Mouse (Mus musculus): ENCODE results near the gene Podn. TPM values are rescaled to one million over a fixed set of nuclear protein-coding genes. Genes with fewer than 3 reads are reported as not detected.
A peak's percentile ranks its signal among the peaks of the same experiment; 100 is the strongest.
"Not testable (repeated sequence)": the region's sequence is repeated elsewhere in the genome, so short reads cannot be mapped to it uniquely, and the experiment has no call there.

The Podn gene
- polyA plus RNA-seq (2015; fragmentation: Nextera tagmentation; extraction: Ambion mirVana) = 1.1 and 1.3 TPM in 2 replicates

DNA sequence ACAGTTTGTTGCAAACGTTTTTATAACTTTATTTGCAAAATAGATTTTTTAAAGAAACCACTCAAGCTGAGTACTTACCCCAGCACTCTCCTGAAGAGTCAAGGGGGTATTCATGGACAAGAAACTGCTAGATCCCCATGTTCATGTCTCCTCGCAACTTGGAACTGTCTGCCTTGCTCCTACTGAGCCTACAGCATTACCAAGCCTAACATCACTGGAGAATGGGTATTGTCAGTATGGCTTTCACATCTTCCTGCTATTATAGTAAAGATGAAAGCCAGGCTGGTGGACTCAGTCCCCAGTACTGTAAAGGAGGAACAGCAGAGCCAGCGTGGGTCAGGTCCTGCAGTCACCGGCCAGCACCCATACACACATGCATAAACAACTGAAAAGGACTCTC is at the start of gene Podn:
Gene Podn (minus strand): TSS at position 101 of the 400 bp plus-strand sequence.
- no peaks in the 10 kb centered on the region for H3K9me3 ChIP-seq
- peaks cover 6% of the 10 kb centered on the region; the same call in 1 of the 2 replicates for H3K36me3 ChIP-seq
- no peak within 1 kb of the TSS for H3K4me3 ChIP-seq
- WGBS = 84% methylated on average over 4 of the region's 4 CpGs
- no peak within 1 kb of the TSS for H3K9ac ChIP-seq
- no peaks in the 10 kb centered on the region for H3K4me1 ChIP-seq
- H3K27me3 ChIP-seq = no peaks in the 10 kb centered on the region
- no peak within 1 kb of the TSS for H3K27ac ChIP-seq
- ATAC-seq (ENCODE audit: borderline replicate concordance, extremely low read depth, low FRiP score, low TSS enrichment) = no peak
- no peak within 1 kb of the TSS for H3K4me2 ChIP-seq

DNA sequence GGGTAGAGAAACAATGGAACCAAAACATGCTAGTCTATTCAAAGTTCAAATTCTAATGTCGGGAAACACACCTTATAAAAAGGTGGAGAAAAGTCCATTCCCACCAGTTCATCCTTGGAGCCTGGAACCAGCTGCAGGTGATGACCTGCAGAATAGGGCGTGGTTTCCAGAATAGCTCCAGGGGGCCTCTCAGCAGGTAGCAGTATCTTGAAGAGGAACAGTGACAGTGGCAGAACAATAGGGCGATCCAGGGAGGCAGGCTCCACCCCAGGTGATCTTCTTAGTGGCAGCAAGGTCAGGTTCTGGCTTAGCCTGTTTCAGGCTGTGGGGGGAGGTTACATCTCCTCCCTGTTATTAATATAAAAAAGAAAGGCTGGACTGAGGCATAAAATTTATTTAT is 49.3 kb upstream of the Podn start:
- not testable (repeated sequence) for H3K4me2 ChIP-seq; H3K27ac ChIP-seq; H3K4me1 ChIP-seq; H3K9me3 ChIP-seq; ATAC-seq (ENCODE audit: borderline replicate concordance, extremely low read depth, low FRiP score, low TSS enrichment); H3K4me3 ChIP-seq; H3K27me3 ChIP-seq; H3K36me3 ChIP-seq; H3K9ac ChIP-seq
- WGBS = 47% methylated on average over 3 of the region's 3 CpGs

- Histone ChIP-seq H3K27me3 (no peaks in the 10 kb centered on the region), H3K4me3 (no peak within 1 kb of the TSS), H3K9ac (no peak within 1 kb of the TSS), H3K4me1 (no peaks in the 10 kb centered on the region), H3K9me3 (no peaks in the 10 kb centered on the region), H3K4me2 (no peak within 1 kb of the TSS), H3K36me3 (no peaks in the 10 kb centered on the region), H3K27ac (no peak within 1 kb of the TSS)
- ATAC-seq (ENCODE audit: borderline replicate concordance, extremely low read depth, low FRiP score, low TSS enrichment) = no peak
- 85% methylated on average over 1 of the region's 1 CpGs for WGBS
Observed at GRCm38 (mm10) chr4:108144880-108145279, 48.6 kb upstream of the Podn start, which contains the start of gene Scp2. Gene Scp2, minus strand, starts transcription at chr4:108144998.

DNA sequence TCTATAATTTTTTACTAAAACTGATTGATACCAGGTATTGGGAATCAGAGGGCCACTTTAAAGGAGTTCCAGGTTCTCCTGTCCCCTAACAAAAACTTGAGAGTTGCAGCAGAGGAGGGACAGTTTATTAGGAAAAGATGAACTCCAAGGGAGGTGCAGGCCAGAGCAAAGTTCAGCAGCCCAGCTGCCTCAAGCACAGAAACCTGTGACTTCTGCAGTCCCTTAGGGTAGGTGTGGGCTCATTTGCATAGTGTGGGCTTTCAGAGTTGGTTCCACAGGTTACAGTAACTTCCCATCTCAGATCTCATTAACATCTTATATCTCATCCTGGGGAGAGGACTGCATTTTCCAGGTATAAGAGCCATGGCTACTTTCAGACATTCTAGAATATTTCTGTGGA is 47.5 kb upstream of the Podn start:
- no peak overlapping the region for H3K4me2 ChIP-seq
- no peak for ATAC-seq (ENCODE audit: borderline replicate concordance, extremely low read depth, low FRiP score, low TSS enrichment)
- H3K4me3 ChIP-seq = no peak overlapping the region

DNA sequence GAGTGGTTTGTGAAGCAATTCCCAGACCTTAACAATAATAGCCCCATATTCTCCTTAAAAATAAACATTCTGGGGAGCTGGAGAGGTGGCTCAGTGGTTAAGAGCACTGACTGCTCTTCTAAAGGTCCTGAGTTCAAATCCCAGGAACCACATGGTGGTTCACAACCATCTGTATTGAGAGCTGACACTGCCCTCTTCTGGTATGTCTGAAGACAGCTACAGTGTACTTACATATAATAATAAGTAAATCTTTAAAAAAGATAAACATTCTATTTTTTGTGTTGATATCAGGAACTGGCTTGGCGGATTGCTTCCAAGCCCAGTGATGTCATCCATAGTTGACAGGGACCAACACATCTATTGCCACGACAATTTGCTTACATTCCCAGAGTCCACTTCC is 46.9 kb upstream of the Podn start:
- H3K36me3 ChIP-seq; ATAC-seq (ENCODE audit: borderline replicate concordance, extremely low read depth, low FRiP score, low TSS enrichment); H3K9ac ChIP-seq; H3K27me3 ChIP-seq; H3K4me1 ChIP-seq; H3K27ac ChIP-seq; H3K4me2 ChIP-seq; H3K4me3 ChIP-seq; H3K9me3 ChIP-seq: not testable (repeated sequence)
- 66% methylated on average over 2 of the region's 2 CpGs for WGBS

More for the DNA sequence above, 47.5 kb upstream of the Podn start:
- Histone ChIP-seq H3K27ac (no peak overlapping the region), H3K27me3 (no peaks in the 10 kb centered on the region), H3K9ac (no peak overlapping the region), H3K36me3 (no peaks in the 10 kb centered on the region), H3K9me3 (no peaks in the 10 kb centered on the region), H3K4me1 (no peaks in the 10 kb centered on the region)

DNA sequence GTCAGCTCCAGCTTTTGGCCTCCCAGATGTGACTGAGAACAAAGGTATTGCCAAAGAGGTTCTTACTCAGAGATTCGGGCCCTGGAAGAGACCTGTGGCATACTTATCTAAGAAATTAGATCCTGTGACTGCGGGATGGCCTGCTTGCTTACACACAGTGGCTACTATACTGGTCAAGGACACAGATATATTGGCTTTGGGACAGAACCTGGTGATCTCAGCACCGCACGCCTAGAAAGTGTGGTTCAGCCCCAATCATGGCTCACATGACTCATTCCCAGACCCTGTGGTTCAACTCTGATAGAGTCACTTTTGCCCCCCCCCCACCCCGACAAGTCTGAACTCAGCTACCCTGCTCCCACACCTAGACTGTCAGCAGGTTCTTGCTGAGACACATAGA is 40.7 kb upstream of the Podn start:
- WGBS = 83% methylated on average over 5 of the region's 5 CpGs
- no peak overlapping the region for H3K27ac ChIP-seq
- no peak for ATAC-seq (ENCODE audit: borderline replicate concordance, extremely low read depth, low FRiP score, low TSS enrichment)
- H3K9ac ChIP-seq = no peak overlapping the region
- no peak overlapping the region for H3K4me3 ChIP-seq
- H3K4me2 ChIP-seq = no peak overlapping the region
- no peaks in the 10 kb centered on the region for H3K9me3 ChIP-seq
- no peaks in the 10 kb centered on the region for H3K4me1 ChIP-seq
- no peaks in the 10 kb centered on the region for H3K27me3 ChIP-seq
- H3K36me3 ChIP-seq = no peaks in the 10 kb centered on the region

- no peak for ATAC-seq (ENCODE audit: borderline replicate concordance, extremely low read depth, low FRiP score, low TSS enrichment)
- H3K27ac ChIP-seq = no peak overlapping the region
- no peak overlapping the region for H3K4me2 ChIP-seq
- 54% methylated on average over 3 of the region's 3 CpGs for WGBS
- H3K9me3 ChIP-seq = no peaks in the 10 kb centered on the region
- no peaks in the 10 kb centered on the region for H3K36me3 ChIP-seq
- H3K27me3 ChIP-seq = no peaks in the 10 kb centered on the region
- H3K4me1 ChIP-seq = no peaks in the 10 kb centered on the region
- H3K9ac ChIP-seq = no peak overlapping the region
- no peak overlapping the region for H3K4me3 ChIP-seq
Observed at GRCm38 (mm10) chr4:108130452-108130851, 34.2 kb upstream of the Podn start.

DNA sequence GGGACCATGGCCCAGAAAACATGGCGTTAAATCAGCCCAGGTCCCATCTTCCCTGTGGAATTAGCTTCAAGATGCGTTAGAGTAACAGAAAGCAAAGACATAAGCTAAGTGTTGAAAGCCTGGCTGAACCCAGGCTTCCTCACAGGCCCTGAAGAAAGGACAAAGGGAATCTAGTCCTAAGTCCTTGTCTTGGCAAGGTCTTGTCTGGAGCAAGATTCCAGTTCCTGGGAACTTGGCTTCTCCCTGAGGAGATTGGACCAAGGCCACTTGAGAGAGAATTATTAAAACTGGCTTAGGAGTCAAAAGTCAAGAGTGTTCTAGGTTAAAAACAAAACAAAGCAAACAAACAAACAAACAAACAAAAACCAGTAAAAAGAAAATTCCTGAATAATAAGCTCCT is 32.1 kb upstream of the Podn start:
- Histone ChIP-seq H3K4me3 (no peak overlapping the region), H3K4me2 (no peak overlapping the region), H3K36me3 (no peaks in the 10 kb centered on the region), H3K4me1 (no peaks in the 10 kb centered on the region), H3K27me3 (no peaks in the 10 kb centered on the region), H3K9ac (no peak overlapping the region), H3K9me3 (no peaks in the 10 kb centered on the region), H3K27ac (no peak overlapping the region)
- no peak for ATAC-seq (ENCODE audit: borderline replicate concordance, extremely low read depth, low FRiP score, low TSS enrichment)
- 92% methylated on average over 2 of the region's 2 CpGs for WGBS

DNA sequence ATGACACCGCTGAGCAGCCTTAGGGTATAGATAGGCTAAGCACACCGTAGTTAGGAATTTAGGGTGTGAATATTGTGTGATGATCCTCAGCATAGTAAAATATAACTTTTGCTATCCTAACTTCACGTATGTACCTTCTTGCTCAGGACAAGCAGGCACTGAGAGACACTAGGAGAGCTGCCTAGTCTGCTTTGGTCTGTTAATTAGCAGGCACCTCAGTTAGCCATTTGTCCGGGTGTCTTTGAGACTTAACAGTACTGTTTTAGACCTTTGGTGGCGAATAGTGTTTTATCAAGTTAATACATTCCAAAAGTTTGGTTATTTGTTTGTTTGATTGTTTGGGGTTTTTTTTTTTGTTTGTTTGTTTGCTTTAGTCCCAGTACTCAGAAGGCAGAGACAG is 31.3 kb upstream of the Podn start:
- no peaks in the 10 kb centered on the region for H3K27me3 ChIP-seq
- no peak for ATAC-seq (ENCODE audit: borderline replicate concordance, extremely low read depth, low FRiP score, low TSS enrichment)
- H3K4me3 ChIP-seq = no peak overlapping the region
- no peaks in the 10 kb centered on the region for H3K36me3 ChIP-seq
- WGBS = 83% methylated on average over 5 of the region's 5 CpGs
- H3K4me2 ChIP-seq = no peak overlapping the region
- H3K9ac ChIP-seq = no peak overlapping the region
- no peak overlapping the region for H3K27ac ChIP-seq
- no peaks in the 10 kb centered on the region for H3K4me1 ChIP-seq
- no peaks in the 10 kb centered on the region for H3K9me3 ChIP-seq

- Histone ChIP-seq H3K9me3 (no peaks in the 10 kb centered on the region), H3K36me3 (no peaks in the 10 kb centered on the region), H3K27me3 (no peaks in the 10 kb centered on the region), H3K27ac (no peak overlapping the region), H3K4me1 (no peaks in the 10 kb centered on the region), H3K9ac (no peak overlapping the region), H3K4me2 (no peak overlapping the region), H3K4me3 (no peak overlapping the region)
- no peak for ATAC-seq (ENCODE audit: borderline replicate concordance, extremely low read depth, low FRiP score, low TSS enrichment)
- 73% methylated on average over 4 of the region's 4 CpGs for WGBS
Observed at GRCm38 (mm10) chr4:108126260-108126659, 30.0 kb upstream of the Podn start.

- WGBS = 71% methylated on average over 1 of the region's 1 CpGs
- no peak overlapping the region for H3K4me3 ChIP-seq
- no peak overlapping the region for H3K4me2 ChIP-seq
- no peak overlapping the region for H3K27ac ChIP-seq
- no peaks in the 10 kb centered on the region for H3K9me3 ChIP-seq
- no peak overlapping the region for H3K9ac ChIP-seq
- ATAC-seq (ENCODE audit: borderline replicate concordance, extremely low read depth, low FRiP score, low TSS enrichment) = no peak
- no peaks in the 10 kb centered on the region for H3K36me3 ChIP-seq
- no peaks in the 10 kb centered on the region for H3K4me1 ChIP-seq
- no peaks in the 10 kb centered on the region for H3K27me3 ChIP-seq
Observed at GRCm38 (mm10) chr4:108124104-108124503, 27.9 kb upstream of the Podn start.

- WGBS = 14% methylated on average over 45 of the region's 45 CpGs
- Histone ChIP-seq H3K27ac (peak overlapping the region; percentile 63), H3K4me3 (peak overlapping the region; percentile 65), H3K9ac (peak overlapping the region; percentile 49), H3K36me3 (no peaks in the 10 kb centered on the region), H3K27me3 (no peaks in the 10 kb centered on the region), H3K4me1 (no peaks in the 10 kb centered on the region), H3K9me3 (no peaks in the 10 kb centered on the region), H3K4me2 (peak overlapping the region; percentile 64)
- ATAC-seq (ENCODE audit: borderline replicate concordance, extremely low read depth, low FRiP score, low TSS enrichment) = peak; percentile 90
Observed at GRCm38 (mm10) chr4:108117924-108118876, 22.0 kb upstream of the Podn start.
